Mouse (Mus musculus): ENCODE data around the gene Plch1.

DNA sequence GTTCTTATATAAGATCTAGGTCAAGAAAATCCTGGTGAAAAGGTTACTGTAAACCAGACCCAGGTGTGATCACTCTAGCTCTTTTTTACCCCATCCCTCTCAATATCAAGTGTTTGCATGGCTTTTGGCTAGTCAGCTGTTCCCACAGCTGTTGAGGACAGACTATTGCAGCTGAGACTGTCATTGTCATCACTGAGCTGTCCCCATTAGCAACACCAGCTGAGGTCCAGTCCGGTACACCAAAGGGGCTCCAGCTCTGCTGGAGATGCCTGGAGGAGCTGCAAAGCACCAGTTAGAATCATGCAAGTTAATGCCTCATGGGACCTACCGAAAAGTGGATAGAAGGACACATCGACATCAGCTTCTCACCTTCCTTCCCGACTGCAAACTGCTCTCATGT, 206.5 kb downstream of the Plch1 start:
- TF ChIP-seq POLR2A (IDR thresholded peaks at IDR 0.05; ENCODE audit: low read depth, low read length) (no peak), CTCF (conservative IDR thresholded peaks at IDR 0.05; ENCODE audit: insufficient read depth, insufficient read length, low read depth, low read length) (no peak)
